Mouse (Mus musculus): Measurements from ENCODE around the gene Hcn2.

- TF ChIP-seq CTCF (IDR thresholded peaks at IDR 0.05; ENCODE audit: low read depth, low read length) (no peak), GATA1 (IDR thresholded peaks at IDR 0.05; ENCODE audit: borderline replicate concordance, low read length) (no peak), TAL1 (conservative IDR thresholded peaks at IDR 0.05; ENCODE audit: low read depth, low read length) (no peak), POLR2AphosphoS5 (IDR thresholded peaks at IDR 0.05; ENCODE audit: insufficient replicate concordance, low read depth, low read length) (no peak), GATA2 (IDR thresholded peaks at IDR 0.05; ENCODE audit: borderline replicate concordance, low read depth, low read length) (no peak)
Observed at GRCm38 (mm10) chr10:79760603-79761143, 44.2 kb downstream of the Hcn2 start.
